Mouse (Mus musculus) sigmoid colon, adult 10 weeks (tissue): ENCODE data around the gene Tstd3. TPM values are rescaled to one million over a fixed set of nuclear protein-coding genes. Genes with fewer than 3 reads are reported as not detected.

Source experiments
- polyA plus RNA-seq: library from polyadenylated mRNA; stranded (reverse); fragments of 350-450 nt; fragmentation: Illumina TruSeq; extraction: RNeasy Lipid Tissue Mini Kit (QIAGEN cat#74804); gene quantifications from one replicate; pipeline ENCODE4 v1.2.3, GENCODE M21; 2014; ENCODE audit warnings: low read depth, low replicate concordance

Gene Tstd3
- polyA plus RNA-seq: 41.6 TPM

DNA sequence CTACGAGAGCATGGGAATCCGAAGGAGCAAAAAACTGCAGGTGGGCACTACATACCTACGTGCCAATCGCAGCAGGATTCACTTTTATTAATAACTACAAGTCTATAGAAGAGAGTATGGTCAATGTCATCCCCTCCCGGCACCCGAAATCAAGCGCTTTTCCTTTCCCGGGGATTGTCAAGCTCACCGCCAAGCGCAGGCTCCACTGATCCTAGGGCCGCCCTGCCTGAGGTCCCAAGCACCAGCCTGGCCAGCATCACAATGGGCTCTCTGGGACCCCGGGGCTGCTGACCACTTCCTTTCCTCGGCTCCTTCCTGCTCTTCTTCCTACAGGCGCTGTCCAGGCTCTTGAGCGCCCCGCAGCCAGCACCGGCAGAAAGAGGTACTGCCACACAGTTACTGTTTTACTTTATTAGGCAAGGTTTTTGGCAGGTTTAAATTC is at the start of gene Tstd3, which contains the start of gene Usp45:
Tstd3 (minus strand) TSS at position 350 of the 442 bp plus-strand sequence.
Usp45 (plus strand) TSS at position 294 of the 442 bp plus-strand sequence.

DNA sequence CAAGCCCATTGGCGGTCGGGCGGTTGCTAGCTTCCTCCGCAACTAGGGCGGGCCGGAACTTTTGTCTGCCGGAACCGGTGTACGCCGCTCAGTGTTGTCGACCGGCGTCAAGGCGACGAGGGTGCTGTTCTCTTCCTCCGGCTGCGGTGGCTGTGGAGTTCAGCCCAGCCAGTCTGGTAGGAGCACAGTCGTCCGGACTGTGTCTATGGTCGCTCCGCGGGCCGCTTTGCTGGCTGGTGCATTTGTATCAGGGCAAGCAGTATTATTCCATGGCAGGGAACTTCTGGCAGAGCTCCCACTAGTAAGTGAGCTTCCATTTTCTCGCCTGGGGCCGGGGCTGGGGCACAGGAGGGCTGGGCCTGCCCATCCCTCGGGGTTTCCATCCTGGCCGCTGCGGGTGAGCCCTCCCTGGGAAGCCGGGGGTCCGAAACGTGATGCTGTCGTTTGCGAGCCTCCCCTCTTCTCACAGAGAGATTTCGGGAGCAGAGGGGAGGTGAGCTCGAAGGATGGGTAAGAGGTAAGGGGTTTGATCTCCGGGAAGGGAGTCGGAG is 39.3 kb downstream of the Tstd3 start, which contains the start of gene Ccnc:
Ccnc (plus strand) TSS at position 87 of the 551 bp plus-strand sequence.

Other genes with a start within 250 kb of the Tstd3 start
- not detected for gene Prdm13, start 81.2 kb downstream of the Tstd3 start, polyA plus RNA-seq
- 92.3 TPM for gene Ccnc, start 39.5 kb downstream of the Tstd3 start, polyA plus RNA-seq
- 45.6 TPM for gene Usp45, start 56 bp downstream of the Tstd3 start, polyA plus RNA-seq
- gene Pnisr, start 80.4 kb upstream of the Tstd3 start, polyA plus RNA-seq: 372 TPM
- 11.0 TPM for gene Coq3, start 112.5 kb upstream of the Tstd3 start, polyA plus RNA-seq
- gene Faxc, start 164.1 kb upstream of the Tstd3 start, polyA plus RNA-seq: 7.5 TPM